Mouse (Mus musculus) embryonic facial prominence, embryonic 14.5 days (tissue): Measurements from ENCODE around the gene Sirpa. TPM values are rescaled to one million over a fixed set of nuclear protein-coding genes. Genes with fewer than 3 reads are reported as not detected.

Source experiments
- ATAC-seq: fragments of 200-750 bp; cut with Nextera tagmentation; 2 replicates; pipeline ENCODE4 v1.8.0; 2017; ENCODE audit warnings: low read depth, moderate number of reproducible peaks, moderate TSS enrichment
- DNase-seq: peaks from one replicate; pipeline ENCODE4 v3.0.0-alpha.2; 2015; ENCODE audit warnings: low spot score
- H3K27ac ChIP-seq: fragments of 300-500 bp; sonication (generic); replicated peaks from 2 replicates; pipeline ENCODE4 v1.5.1; 2014; ENCODE audit warnings: low read depth, mild to moderate bottlenecking, low read length, moderate library complexity
- H3K27me3 ChIP-seq: fragments of 300-500 bp; sonication (generic); replicated peaks from 2 replicates; pipeline ENCODE4 v1.6.1; 2014; ENCODE audit warnings: low read length; ENCODE audit not compliant: control insufficient read depth, insufficient read depth
- H3K36me3 ChIP-seq: fragments of 300-500 bp; sonication (generic); 2 replicates; pipeline ENCODE4 v1.6.1; 2014; ENCODE audit warnings: low read length, mixed read lengths; ENCODE audit not compliant: control insufficient read depth, insufficient read depth
- H3K4me1 ChIP-seq: fragments of 300-500 bp; sonication (generic); 2 replicates; pipeline ENCODE4 v1.6.1; 2014; ENCODE audit warnings: antibody characterized with exemption, low read length; ENCODE audit not compliant: control insufficient read depth, insufficient read depth
- H3K4me2 ChIP-seq: fragments of 300-500 bp; sonication (generic); 2 replicates; pipeline ENCODE4 v1.6.1; 2014; ENCODE audit warnings: low read depth, mild to moderate bottlenecking, low read length, moderate library complexity, mixed read lengths
- H3K4me3 ChIP-seq: fragments of 300-500 bp; sonication (generic); 2 replicates; pipeline ENCODE4 v1.5.1; 2014; ENCODE audit warnings: low read depth, mild to moderate bottlenecking, low read length
- H3K9ac ChIP-seq: fragments of 300-500 bp; sonication (generic); 2 replicates; pipeline ENCODE4 v1.6.1; 2014; ENCODE audit warnings: low read depth, mild to moderate bottlenecking, low read length, moderate library complexity, mixed read lengths
- H3K9me3 ChIP-seq: fragments of 300-500 bp; sonication (generic); 2 replicates; pipeline ENCODE4 v1.6.1; 2016; ENCODE audit warnings: low read length; ENCODE audit not compliant: control insufficient read depth
- WGBS: fragments of 180-500 bp; shearing (Covaris S2); extraction: QIAGEN DNeasy Blood & Tissue Kit; methylation state at CpG from one replicate; pipeline ENCODE4 v1.1.7; 2014; 5-methylcytosine and 5-hydroxymethylcytosine counted together
- polyA plus RNA-seq: library from polyadenylated mRNA; unstranded; fragments of >200 nt; fragmentation: Nextera tagmentation; extraction: Ambion mirVana; gene quantifications from 2 replicates; pipeline ENCODE4 v1.2.1, GENCODE M21; 2014

Sirpa gene
- polyA plus RNA-seq, 1 experiment from 2014 or later: 39.1 TPM

DNA sequence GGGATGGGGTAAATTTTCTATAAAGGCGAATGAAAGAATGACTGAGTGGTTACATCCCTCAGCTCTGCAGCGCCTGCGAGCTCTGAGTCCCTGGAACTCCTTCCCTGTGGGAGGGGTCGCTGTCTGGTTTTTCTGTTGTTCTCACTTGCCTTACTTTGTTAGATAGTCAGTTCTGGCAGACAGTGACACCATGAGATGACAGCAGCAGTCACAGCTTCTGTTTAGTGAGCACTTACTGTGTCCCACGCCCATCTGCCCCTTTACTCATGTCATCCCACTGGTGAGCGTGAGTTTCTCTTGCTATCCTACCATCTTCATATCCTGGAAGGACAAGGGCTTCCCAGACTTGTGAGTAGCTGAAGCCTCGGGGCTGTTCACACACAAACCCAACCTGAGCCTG, 31.1 kb downstream of the Sirpa start:
- 0 out of 2 replicates have a peak, but pooled peaks cover 3% of the 10 kb centered on the region for H3K4me1 ChIP-seq
- H3K9me3 ChIP-seq: no peaks in the 10 kb centered on the region
- DNase-seq (no peak), ATAC-seq (no peak)
- H3K36me3 ChIP-seq: no peaks in the 10 kb centered on the region
- H3K9ac ChIP-seq: no peak overlapping the region
- 91% methylated on average over 7 of the region's 7 CpGs for WGBS
- no peaks in the 10 kb centered on the region for H3K27me3 ChIP-seq
- no peak overlapping the region for H3K4me3 ChIP-seq
- H3K4me2 ChIP-seq: no peak overlapping the region
- no peak overlapping the region for H3K27ac ChIP-seq

GRCm38 (mm10) chr2:129624246-129624918, 31.7 kb downstream of the Sirpa start:
- H3K4me3 ChIP-seq: no peak overlapping the region
- H3K4me2 ChIP-seq: no peak overlapping the region
- H3K36me3 ChIP-seq: no peaks in the 10 kb centered on the region
- no peaks in the 10 kb centered on the region for H3K27me3 ChIP-seq
- 75% methylated on average over 13 of the region's 13 CpGs for WGBS
- DNase-seq: no peak
- H3K4me1 ChIP-seq: 0 out of 2 replicates have a peak, but pooled peaks cover 3% of the 10 kb centered on the region
- H3K27ac ChIP-seq: no peak overlapping the region
- ATAC-seq: 0 out of 2 replicates have a peak, but pooled peaks have one; percentile 5
- H3K9me3 ChIP-seq: no peaks in the 10 kb centered on the region
- no peak overlapping the region for H3K9ac ChIP-seq

GRCm38 (mm10) chr2:129624956-129625355, 32.3 kb downstream of the Sirpa start:
- WGBS: 68% methylated on average over 6 of the region's 6 CpGs
- no peak for DNase-seq
- no peaks in the 10 kb centered on the region for H3K9me3 ChIP-seq
- H3K4me3 ChIP-seq: no peak overlapping the region
- 0 out of 2 replicates have a peak, but pooled peaks cover 3% of the 10 kb centered on the region for H3K4me1 ChIP-seq
- no peak overlapping the region for H3K4me2 ChIP-seq
- peak; percentile 34; the same call in 1 of the 2 replicates for ATAC-seq
- no peak overlapping the region for H3K9ac ChIP-seq
- H3K27me3 ChIP-seq: no peaks in the 10 kb centered on the region
- no peak overlapping the region for H3K27ac ChIP-seq
- H3K36me3 ChIP-seq: 0 out of 2 replicates have a peak, but pooled peaks cover 2% of the 10 kb centered on the region

- 86% methylated on average over 4 of the region's 4 CpGs for WGBS
- H3K9me3 ChIP-seq: no peaks in the 10 kb centered on the region
- 0 out of 2 replicates have a peak, but pooled peaks cover 3% of the 10 kb centered on the region for H3K4me1 ChIP-seq
- 0 out of 2 replicates have a peak, but pooled peaks cover 9% of the 10 kb centered on the region for H3K36me3 ChIP-seq
- ATAC-seq (no peak), DNase-seq (no peak)
- H3K9ac ChIP-seq: no peak overlapping the region
- H3K4me2 ChIP-seq: no peak overlapping the region
- no peaks in the 10 kb centered on the region for H3K27me3 ChIP-seq
- no peak overlapping the region for H3K4me3 ChIP-seq
- H3K27ac ChIP-seq: no peak overlapping the region
Observed at GRCm38 (mm10) chr2:129625845-129626244, 33.2 kb downstream of the Sirpa start.

GRCm38 (mm10) chr2:129626621-129627061, 34.0 kb downstream of the Sirpa start:
- Histone ChIP-seq H3K9me3 (no peaks in the 10 kb centered on the region), H3K36me3 (0 out of 2 replicates have a peak, but pooled peaks cover 9% of the 10 kb centered on the region), H3K9ac (no peak overlapping the region), H3K4me2 (no peak overlapping the region), H3K27me3 (no peaks in the 10 kb centered on the region), H3K27ac (no peak overlapping the region), H3K4me3 (no peak overlapping the region), H3K4me1 (0 out of 2 replicates have a peak, but pooled peaks cover 3% of the 10 kb centered on the region)
- no peak for ATAC-seq
- DNase-seq: no peak
- 74% methylated on average over 4 of the region's 4 CpGs for WGBS

GRCm38 (mm10) chr2:129627133-129627532, 34.5 kb downstream of the Sirpa start:
- no peaks in the 10 kb centered on the region for H3K27me3 ChIP-seq
- no peak overlapping the region for H3K27ac ChIP-seq
- WGBS: 89% methylated on average over 5 of the region's 5 CpGs
- ATAC-seq: no peak
- H3K4me2 ChIP-seq: no peak overlapping the region
- no peak overlapping the region for H3K9ac ChIP-seq
- H3K36me3 ChIP-seq: 0 out of 2 replicates have a peak, but pooled peaks cover 9% of the 10 kb centered on the region
- H3K4me3 ChIP-seq: no peak overlapping the region
- DNase-seq: no peak
- H3K4me1 ChIP-seq: 0 out of 2 replicates have a peak, but pooled peaks cover 3% of the 10 kb centered on the region
- no peaks in the 10 kb centered on the region for H3K9me3 ChIP-seq

DNA sequence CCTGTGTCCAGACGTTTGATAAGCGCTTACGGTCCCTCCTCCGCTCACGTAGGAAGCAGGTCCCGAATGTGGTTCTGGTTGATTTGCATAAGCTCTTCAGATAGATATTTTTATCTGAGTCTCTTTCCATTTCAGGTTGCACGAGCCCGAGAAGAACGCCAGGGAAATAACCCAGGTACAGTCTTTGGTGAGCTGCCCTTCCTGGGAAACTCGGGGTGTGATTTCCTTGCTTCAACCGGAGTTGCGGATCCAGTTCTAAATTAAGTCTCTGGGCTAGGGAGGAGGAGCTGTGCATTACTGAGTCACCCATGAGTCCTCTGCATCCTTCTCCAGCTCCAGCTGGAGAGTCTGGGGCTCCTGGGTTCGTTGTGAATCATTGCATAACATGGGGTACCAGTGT, 35.2 kb downstream of the Sirpa start:
- H3K4me3 ChIP-seq: no peak overlapping the region
- no peak for DNase-seq
- H3K9ac ChIP-seq: no peak overlapping the region
- H3K36me3 ChIP-seq: 0 out of 2 replicates have a peak, but pooled peaks cover 9% of the 10 kb centered on the region
- H3K27me3 ChIP-seq: no peaks in the 10 kb centered on the region
- no peak overlapping the region for H3K27ac ChIP-seq
- 83% methylated on average over 13 of the region's 13 CpGs for WGBS
- ATAC-seq: no peak; the same call in 1 of the 2 replicates
- no peak overlapping the region for H3K4me2 ChIP-seq
- no peaks in the 10 kb centered on the region for H3K9me3 ChIP-seq
- 0 out of 2 replicates have a peak, but pooled peaks cover 3% of the 10 kb centered on the region for H3K4me1 ChIP-seq

- Histone ChIP-seq H3K9ac (no peak overlapping the region), H3K9me3 (no peaks in the 10 kb centered on the region), H3K27me3 (no peaks in the 10 kb centered on the region), H3K36me3 (0 out of 2 replicates have a peak, but pooled peaks cover 9% of the 10 kb centered on the region), H3K4me1 (peaks cover 8% of the 10 kb centered on the region; the same call in 1 of the 2 replicates), H3K4me3 (no peak overlapping the region), H3K4me2 (no peak overlapping the region), H3K27ac (no peak overlapping the region)
- DNase-seq (no peak), ATAC-seq (no peak)
- WGBS: 91% methylated on average over 6 of the region's 6 CpGs
Observed at GRCm38 (mm10) chr2:129628456-129629185, 36.0 kb downstream of the Sirpa start.
